Mouse (Mus musculus): ENCODE measurements at regions not wholly inside any gene's neighbourhood (a gene's known extent, or its start where the extent isn't known, plus 50 kb on each side); places are given as distances from the start of the nearest gene placed in this dataset.

GRCm38 (mm10) chr12:107653131-107653530, 164.7 kb downstream of the 3110018I06Rik start:
- DNase-seq (ENCODE audit: low read depth, low spot score) = no peak
- WGBS = 45% methylated on average over 7 of the region's 7 CpGs

- WGBS = 80% methylated on average over 5 of the region's 5 CpGs
- no peak for DNase-seq (ENCODE audit: low read depth, low spot score)
Observed at GRCm38 (mm10) chr12:107656846-107657245, 168.4 kb downstream of the 3110018I06Rik start.

GRCm38 (mm10) chr12:107658241-107658640, 169.8 kb downstream of the 3110018I06Rik start:
- 86% methylated on average over 12 of the region's 12 CpGs for WGBS
- DNase-seq (ENCODE audit: low read depth, low spot score) = no peak

GRCm38 (mm10) chr12:107658821-107659220, 170.4 kb downstream of the 3110018I06Rik start:
- WGBS = 87% methylated on average over 9 of the region's 9 CpGs
- no peak for DNase-seq (ENCODE audit: low read depth, low spot score)

GRCm38 (mm10) chr12:107662624-107663023, 174.2 kb downstream of the 3110018I06Rik start:
- no peak for DNase-seq (ENCODE audit: low read depth, low spot score)

GRCm38 (mm10) chr12:107667836-107668235, 179.4 kb downstream of the 3110018I06Rik start:
- 86% methylated on average over 3 of the region's 3 CpGs for WGBS
- no peak for DNase-seq (ENCODE audit: low read depth, low spot score)

More at GRCm38 (mm10) chr12:107662624-107663023, 174.2 kb downstream of the 3110018I06Rik start:
- WGBS = 32% methylated on average over 1 of the region's 1 CpGs

GRCm38 (mm10) chr12:107669046-107669445, 180.6 kb downstream of the 3110018I06Rik start:
- WGBS = 87% methylated on average over 5 of the region's 5 CpGs
- DNase-seq (ENCODE audit: low read depth, low spot score) = no peak

- WGBS = 87% methylated on average over 6 of the region's 6 CpGs
- DNase-seq (ENCODE audit: low read depth, low spot score) = no peak
Observed at GRCm38 (mm10) chr12:107669450-107669849, 181.0 kb downstream of the 3110018I06Rik start.

GRCm38 (mm10) chr12:107669910-107670309, 181.5 kb downstream of the 3110018I06Rik start:
- 50% methylated on average over 10 of the region's 10 CpGs for WGBS
- no peak for DNase-seq (ENCODE audit: low read depth, low spot score)

- 72% methylated on average over 7 of the region's 7 CpGs for WGBS
- no peak for DNase-seq (ENCODE audit: low read depth, low spot score)
Observed at GRCm38 (mm10) chr12:107677076-107677475, 188.6 kb downstream of the 3110018I06Rik start.

- WGBS = 84% methylated on average over 2 of the region's 2 CpGs
- no peak for DNase-seq (ENCODE audit: low read depth, low spot score)
Observed at GRCm38 (mm10) chr12:107687447-107687846, 199.0 kb downstream of the 3110018I06Rik start.

GRCm38 (mm10) chr12:107689418-107689817, 201.0 kb downstream of the 3110018I06Rik start:
- WGBS = 62% methylated on average over 7 of the region's 7 CpGs
- no peak for DNase-seq (ENCODE audit: low read depth, low spot score)

GRCm38 (mm10) chr12:107690061-107690460, 201.6 kb downstream of the 3110018I06Rik start:
- WGBS = 57% methylated on average over 3 of the region's 3 CpGs
- DNase-seq (ENCODE audit: low read depth, low spot score) = no peak

GRCm38 (mm10) chr12:107693693-107694092, 205.3 kb downstream of the 3110018I06Rik start:
- 31% methylated on average over 6 of the region's 6 CpGs for WGBS
- DNase-seq (ENCODE audit: low read depth, low spot score) = no peak

- DNase-seq (ENCODE audit: low read depth, low spot score) = no peak
- WGBS = 33% methylated on average over 2 of the region's 2 CpGs
Observed at GRCm38 (mm10) chr12:107695014-107695413, 206.6 kb downstream of the 3110018I06Rik start.

- peak; percentile 52 for DNase-seq (ENCODE audit: low read depth, low spot score)
- 31% methylated on average over 13 of the region's 13 CpGs for WGBS
Observed at GRCm38 (mm10) chr12:107695438-107696267, 207.2 kb downstream of the 3110018I06Rik start.

- 34% methylated on average over 5 of the region's 5 CpGs for WGBS
- no peak for DNase-seq (ENCODE audit: low read depth, low spot score)
Observed at GRCm38 (mm10) chr12:107700317-107700716, 211.9 kb downstream of the 3110018I06Rik start.

- 84% methylated on average over 19 of the region's 19 CpGs for WGBS
- DNase-seq (ENCODE audit: low read depth, low spot score) = no peak
Observed at GRCm38 (mm10) chr12:107700868-107701597, 212.6 kb downstream of the 3110018I06Rik start.

GRCm38 (mm10) chr12:107708812-107709211, 220.4 kb downstream of the 3110018I06Rik start:
- whole genome bisulfite sequencing = 83% methylated on average over 6 of the region's 6 CpGs
- no peak for DNase-seq (ENCODE audit: low read depth, low spot score)

GRCm38 (mm10) chr12:107711017-107711416, 222.6 kb downstream of the 3110018I06Rik start:
- no peak for DNase-seq (ENCODE audit: low read depth, low spot score)
- WGBS = 27% methylated on average over 7 of the region's 7 CpGs

GRCm38 (mm10) chr12:107711675-107712074, 223.2 kb downstream of the 3110018I06Rik start:
- DNase-seq (ENCODE audit: low read depth, low spot score) = no peak
- WGBS = 48% methylated on average over 3 of the region's 3 CpGs

Measured in large intestine, adult 2 months (tissue).